9 mouse cellular contexts compared by ENCODE assay signal in the genomic region with DNA sequence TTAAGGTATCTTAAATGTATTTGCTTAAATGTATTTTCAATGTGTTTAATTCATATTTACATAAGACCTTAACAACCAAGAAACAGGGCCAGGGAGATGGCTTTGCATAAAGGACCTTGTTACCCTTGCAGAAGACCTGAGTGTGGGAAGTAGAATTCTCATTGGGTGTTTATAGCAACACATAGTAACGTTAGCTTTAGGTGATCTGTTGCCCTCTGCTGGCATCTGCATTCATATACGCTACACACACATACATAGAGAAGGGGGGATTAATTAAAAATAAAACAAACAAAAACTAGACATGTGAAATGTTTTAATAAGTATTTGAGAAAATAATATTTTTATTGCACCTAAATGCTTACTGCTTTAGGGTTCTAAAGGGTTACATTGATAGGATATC.
DNase-seq lines count a peak whose midpoint lies in the region; ATAC-seq and TF ChIP-seq lines count a peak whose summit lies in the region.
"Had no signal": no experiment of that assay in that cellular context is flagged by ENCODE, and none has a peak within 500 bp of the region (broad histone marks: within the 10 kb centered on the region; RNA-seq: fewer than 3 reads in every experiment).

No protein-coding gene starts in this region.

- WGBS in heart, postnatal 0 days = 51% methylated on average over 2 of the region's 2 CpGs
- WGBS in heart, embryonic 11.5 days (ENCODE audit: insufficient replicate concordance) = 48% methylated on average over 2 of the region's 2 CpGs
- WGBS in neural tube, embryonic 11.5 days = 46% methylated on average over 2 of the region's 2 CpGs
- WGBS in intestine, embryonic 16.5 days = 50% methylated on average over 2 of the region's 2 CpGs

- H3K4me2 ChIP-seq in heart, postnatal 0 days (ENCODE audit: low read depth, low read length) = no peak overlapping the region
- no peak overlapping the region for H3K4me2 ChIP-seq in heart, embryonic 11.5 days
- no peak overlapping the region for H3K4me2 ChIP-seq in neural tube, embryonic 11.5 days (ENCODE audit: low read depth)
- no peak overlapping the region for H3K4me2 ChIP-seq in intestine, embryonic 16.5 days (ENCODE audit: low read depth, low read length)
- H3K4me2 ChIP-seq: lung, embryonic 15.5 days had no signal

- H3K4me1 ChIP-seq in heart, postnatal 0 days (ENCODE audit: control insufficient read depth, insufficient read depth) = no peaks in the 10 kb centered on the region
- no peaks in the 10 kb centered on the region for H3K4me1 ChIP-seq in heart, embryonic 11.5 days (ENCODE audit: control insufficient read depth, insufficient read depth, low read length)
- H3K4me1 ChIP-seq in neural tube, embryonic 11.5 days (ENCODE audit: control insufficient read depth, insufficient read depth, low read length) = no peaks in the 10 kb centered on the region
- H3K4me1 ChIP-seq in intestine, embryonic 16.5 days (ENCODE audit: control insufficient read depth, insufficient read depth, low read length) = no peaks in the 10 kb centered on the region
- H3K4me1 ChIP-seq: lung, embryonic 15.5 days had no signal

- H3K4me3 ChIP-seq in heart, postnatal 0 days (ENCODE audit: low read depth, low read length) = no peak overlapping the region
- H3K4me3 ChIP-seq in heart, embryonic 11.5 days (ENCODE audit: low read depth, low read length) = no peak overlapping the region
- H3K4me3 ChIP-seq in neural tube, embryonic 11.5 days (ENCODE audit: low read depth, low read length) = no peak overlapping the region
- no peak overlapping the region for H3K4me3 ChIP-seq in intestine, embryonic 16.5 days (ENCODE audit: low read length)
- H3K4me3 ChIP-seq: lung, embryonic 15.5 days had no signal

- H3K36me3 ChIP-seq in heart, postnatal 0 days (replicated peaks; ENCODE audit: control insufficient read depth, insufficient read depth, low read length) = peaks cover 4% of the 10 kb centered on the region; the same call in 1 of the 2 replicates
- H3K36me3 ChIP-seq in heart, embryonic 11.5 days (ENCODE audit: control insufficient read depth, insufficient read depth, low read length) = no peaks in the 10 kb centered on the region
- H3K36me3 ChIP-seq in neural tube, embryonic 11.5 days (ENCODE audit: control insufficient read depth, insufficient read depth, low read length) = no peaks in the 10 kb centered on the region
- H3K36me3 ChIP-seq in intestine, embryonic 16.5 days (ENCODE audit: control insufficient read depth, insufficient read depth, low read length) = no peaks in the 10 kb centered on the region
- H3K36me3 ChIP-seq: lung, embryonic 15.5 days had no signal

- no peaks in the 10 kb centered on the region for H3K27me3 ChIP-seq in heart, postnatal 0 days (ENCODE audit: control insufficient read depth, insufficient read depth, low read length)
- no peaks in the 10 kb centered on the region for H3K27me3 ChIP-seq in heart, embryonic 11.5 days (ENCODE audit: control insufficient read depth, insufficient read depth, low read length)
- H3K27me3 ChIP-seq in neural tube, embryonic 11.5 days (ENCODE audit: control insufficient read depth, insufficient read depth, low read length) = no peaks in the 10 kb centered on the region
- no peaks in the 10 kb centered on the region for H3K27me3 ChIP-seq in intestine, embryonic 16.5 days (replicated peaks; ENCODE audit: control insufficient read depth, insufficient read depth, low read length)
- H3K27me3 ChIP-seq: lung, embryonic 15.5 days had no signal

- peak; percentile 40 for DNase-seq in heart, postnatal 0 days (ENCODE audit: low spot score)
- DNase-seq in neural tube, embryonic 11.5 days (ENCODE audit: low spot score) = peak; percentile 12
- DNase-seq in neural tube, embryonic 10.5 days (ENCODE audit: extremely low spot score, low spot score) = no peak
- peak; percentile 52 for DNase-seq in forelimb bud, embryonic 11.5 days (ENCODE audit: low read depth, low spot score)
- no peak for DNase-seq in spleen, postnatal 10 days (ENCODE audit: low spot score in 2 of 2)

- no peak for TF ChIP-seq EP300 in heart, postnatal 0 days (IDR thresholded peaks at IDR 0.05; ENCODE audit: low read depth)

- peak; percentile 46 for TF ChIP-seq CTCF in heart, postnatal 0 days (IDR thresholded peaks at IDR 0.05; ENCODE audit: low read depth)

- H3K27ac ChIP-seq in heart, postnatal 0 days (ENCODE audit: low read depth) = no peak overlapping the region
- no peak overlapping the region for H3K27ac ChIP-seq in heart, embryonic 11.5 days (ENCODE audit: low read depth, low read length)
- H3K27ac ChIP-seq in neural tube, embryonic 11.5 days (ENCODE audit: low read depth, low read length) = no peak overlapping the region
- no peak overlapping the region for H3K27ac ChIP-seq in intestine, embryonic 16.5 days (ENCODE audit: low read length)
- H3K27ac ChIP-seq: lung, embryonic 15.5 days had no signal

- no peaks in the 10 kb centered on the region for H3K9me3 ChIP-seq in heart, postnatal 0 days (replicated peaks; ENCODE audit: control insufficient read depth, low read length)
- no peaks in the 10 kb centered on the region for H3K9me3 ChIP-seq in heart, embryonic 11.5 days (replicated peaks; ENCODE audit: control insufficient read depth, low read length)
- H3K9me3 ChIP-seq in neural tube, embryonic 11.5 days (ENCODE audit: control insufficient read depth, low read length) = no peaks in the 10 kb centered on the region
- no peaks in the 10 kb centered on the region for H3K9me3 ChIP-seq in intestine, embryonic 16.5 days (ENCODE audit: control insufficient read depth, low read length)
- H3K9me3 ChIP-seq: lung, embryonic 15.5 days had no signal

- ATAC-seq in heart, postnatal 0 days (ENCODE audit: insufficient read depth, low read depth) = peak; percentile 36; the same call in 1 of the 2 replicates
- no peak for ATAC-seq in heart, embryonic 11.5 days (replicated peaks; ENCODE audit: insufficient number of reproducible peaks, low FRiP score, low TSS enrichment)
- ATAC-seq in neural tube, embryonic 11.5 days (ENCODE audit: insufficient read depth, low FRiP score, low TSS enrichment) = peak; percentile 67; the same call in 1 of the 2 replicates
- no peak for ATAC-seq in inflammation-experienced regulatory T-cells, adult 6 months
- no peak for ATAC-seq in intestine, embryonic 16.5 days

- H3K9ac ChIP-seq in heart, postnatal 0 days (replicated peaks; ENCODE audit: low read depth, low read length) = no peak overlapping the region
- H3K9ac ChIP-seq in heart, embryonic 11.5 days (ENCODE audit: low read depth, low read length) = no peak overlapping the region
- H3K9ac ChIP-seq in neural tube, embryonic 11.5 days (ENCODE audit: low read length) = no peak overlapping the region
- H3K9ac ChIP-seq in intestine, embryonic 16.5 days (ENCODE audit: low read depth, low read length) = no peak overlapping the region
- H3K9ac ChIP-seq: lung, embryonic 15.5 days had no signal

Comparison
In these comparisons a context has a peak if more than half of its experiments do, and no peak if none do; other contexts are left out.
1. ATAC-seq: peak in heart, postnatal 0 days (single experiment) and neural tube, embryonic 11.5 days (single experiment); none in heart, embryonic 11.5 days (single experiment), inflammation-experienced regulatory T-cells, adult 6 months (single experiment) and intestine, embryonic 16.5 days (single experiment).
2. DNase-seq: peak in heart, postnatal 0 days (single experiment), neural tube, embryonic 11.5 days (single experiment) and forelimb bud, embryonic 11.5 days (single experiment); none in neural tube, embryonic 10.5 days (single experiment) and spleen, postnatal 10 days (0 of 2).